Mouse (Mus musculus): Measurements from ENCODE around the gene Gm10643. TPM values are rescaled to one million over a fixed set of nuclear protein-coding genes. Genes with fewer than 3 reads are reported as not detected.
A peak's percentile ranks its signal among the peaks of the same experiment; 100 is the strongest.

Gm10643 gene
- polyA plus RNA-seq (2015; fragmentation: Nextera tagmentation; extraction: Ambion mirVana) = 1.2 and 1.3 TPM in 2 replicates

GRCm38 (mm10) chr8:84065037-84065436 lies at the start of gene Gm10643:
Gene Gm10643 (minus strand): TSS chr8:84065137.
- Histone ChIP-seq H3K4me3 (ENCODE audit: low read depth, low read length) (peak within 1 kb of the TSS; percentile 53), H3K4me1 (ENCODE audit: insufficient read depth, low read depth, low read length) (peaks cover 20% of the 10 kb centered on the region; the same call in 1 of the 2 replicates), H3K4me2 (replicated peaks; ENCODE audit: low read depth, low read length) (peak within 1 kb of the TSS; percentile 77), H3K36me3 (ENCODE audit: insufficient read depth, low read length) (no peaks in the 10 kb centered on the region), H3K27me3 (replicated peaks; ENCODE audit: insufficient read depth, low read length) (no peaks in the 10 kb centered on the region), H3K9ac (replicated peaks; ENCODE audit: low read depth) (peak within 1 kb of the TSS; percentile 41), H3K9me3 (ENCODE audit: low read length) (no peaks in the 10 kb centered on the region), H3K27ac (ENCODE audit: low read length) (peak within 1 kb of the TSS; percentile 89)
- DNase-seq (ENCODE audit: low spot score) (no peak), ATAC-seq (no peak)
- 92% methylated on average over 1 of the region's 1 CpGs for WGBS
- no peak for TF ChIP-seq CTCF (IDR thresholded peaks at IDR 0.05)

- no peak for DNase-seq (ENCODE audit: low spot score)
- Histone ChIP-seq H3K4me3 (ENCODE audit: low read depth, low read length) (no peak overlapping the region), H3K4me2 (replicated peaks; ENCODE audit: low read depth, low read length) (no peak overlapping the region), H3K4me1 (ENCODE audit: insufficient read depth, low read depth, low read length) (peaks cover 5% of the 10 kb centered on the region; the same call in 1 of the 2 replicates), H3K27ac (ENCODE audit: low read length) (no peak overlapping the region), H3K9me3 (ENCODE audit: low read length) (no peaks in the 10 kb centered on the region), H3K27me3 (replicated peaks; ENCODE audit: insufficient read depth, low read length) (no peaks in the 10 kb centered on the region), H3K36me3 (ENCODE audit: insufficient read depth, low read length) (no peaks in the 10 kb centered on the region), H3K9ac (replicated peaks; ENCODE audit: low read depth) (no peak overlapping the region)
- TF ChIP-seq CTCF (IDR thresholded peaks at IDR 0.05) = no peak
- no peak for TF ChIP-seq EP300 (IDR thresholded peaks at IDR 0.05)
- WGBS = 87% methylated on average over 6 of the region's 6 CpGs
- ATAC-seq = no peak
Observed at GRCm38 (mm10) chr8:84106216-84107040, 41.5 kb upstream of the Gm10643 start.

GRCm38 (mm10) chr8:84105676-84106075 lies 40.7 kb upstream of the Gm10643 start:
- Histone ChIP-seq H3K4me2 (replicated peaks; ENCODE audit: low read depth, low read length) (no peak overlapping the region), H3K9me3 (ENCODE audit: low read length) (no peaks in the 10 kb centered on the region), H3K4me1 (ENCODE audit: insufficient read depth, low read depth, low read length) (peaks cover 5% of the 10 kb centered on the region; the same call in 1 of the 2 replicates), H3K9ac (replicated peaks; ENCODE audit: low read depth) (no peak overlapping the region), H3K27ac (ENCODE audit: low read length) (no peak overlapping the region), H3K27me3 (replicated peaks; ENCODE audit: insufficient read depth, low read length) (no peaks in the 10 kb centered on the region), H3K36me3 (ENCODE audit: insufficient read depth, low read length) (no peaks in the 10 kb centered on the region), H3K4me3 (ENCODE audit: low read depth, low read length) (no peak overlapping the region)
- DNase-seq (ENCODE audit: low spot score) (no peak), ATAC-seq (no peak)
- TF ChIP-seq CTCF (IDR thresholded peaks at IDR 0.05) (no peak), EP300 (IDR thresholded peaks at IDR 0.05) (no peak)
- WGBS = 79% methylated on average over 2 of the region's 2 CpGs

GRCm38 (mm10) chr8:84104697-84105609 lies 40.0 kb upstream of the Gm10643 start, which contains the start of gene Dcaf15:
Gene Dcaf15 (minus strand): TSS chr8:84104768.
- H3K4me3 ChIP-seq (ENCODE audit: low read depth, low read length) = peak within 1 kb of the TSS; percentile 74
- peak within 1 kb of the TSS; percentile 64 for H3K27ac ChIP-seq (ENCODE audit: low read length)
- DNase-seq (ENCODE audit: low spot score) (peak; percentile 99), ATAC-seq (peak; percentile 97)
- H3K9ac ChIP-seq (replicated peaks; ENCODE audit: low read depth) = peak within 1 kb of the TSS; percentile 77
- 6% methylated on average over 41 of the region's 42 CpGs for WGBS
- no peaks in the 10 kb centered on the region for H3K27me3 ChIP-seq (replicated peaks; ENCODE audit: insufficient read depth, low read length)
- TF ChIP-seq CTCF (IDR thresholded peaks at IDR 0.05) (no peak), EP300 (IDR thresholded peaks at IDR 0.05) (no peak)
- H3K4me2 ChIP-seq (replicated peaks; ENCODE audit: low read depth, low read length) = peak within 1 kb of the TSS; percentile 71
- peaks cover 5% of the 10 kb centered on the region; the same call in 1 of the 2 replicates for H3K4me1 ChIP-seq (ENCODE audit: insufficient read depth, low read depth, low read length)
- no peaks in the 10 kb centered on the region for H3K36me3 ChIP-seq (ENCODE audit: insufficient read depth, low read length)
- H3K9me3 ChIP-seq (ENCODE audit: low read length) = no peaks in the 10 kb centered on the region

- ATAC-seq = peak; percentile 60
- Histone ChIP-seq H3K27ac (ENCODE audit: low read length) (peak overlapping the region; percentile 64), H3K9ac (replicated peaks; ENCODE audit: low read depth) (peak overlapping the region; percentile 77), H3K4me2 (replicated peaks; ENCODE audit: low read depth, low read length) (peak overlapping the region; percentile 71), H3K36me3 (ENCODE audit: insufficient read depth, low read length) (0 out of 2 replicates have a peak, but pooled peaks cover 4% of the 10 kb centered on the region), H3K27me3 (replicated peaks; ENCODE audit: insufficient read depth, low read length) (no peaks in the 10 kb centered on the region), H3K4me1 (ENCODE audit: insufficient read depth, low read depth, low read length) (peaks cover 5% of the 10 kb centered on the region; the same call in 1 of the 2 replicates), H3K9me3 (ENCODE audit: low read length) (no peaks in the 10 kb centered on the region), H3K4me3 (ENCODE audit: low read depth, low read length) (peak overlapping the region; percentile 74)
- peak; percentile 68 for DNase-seq (ENCODE audit: low spot score)
- TF ChIP-seq EP300 (IDR thresholded peaks at IDR 0.05) = no peak
- peak; percentile 52 for TF ChIP-seq CTCF (IDR thresholded peaks at IDR 0.05)
- 2% methylated on average over 18 of the region's 29 CpGs for WGBS
Observed at GRCm38 (mm10) chr8:84104221-84104620, 39.3 kb upstream of the Gm10643 start.

Measured in lung, postnatal 0 days (tissue).